Mouse (Mus musculus) myocyte (in vitro differentiated cells): Measurements from ENCODE around the gene Them7. TPM values are rescaled to one million over a fixed set of nuclear protein-coding genes. Genes with fewer than 3 reads are reported as not detected.

Experiments
- H3K27me3 ChIP-seq: one replicate; pipeline ENCODE4 v1.6.1; 2011; ENCODE audit not compliant: control insufficient read depth, insufficient read depth, insufficient read length
- H3K36me3 ChIP-seq: one replicate; pipeline ENCODE4 v1.6.1; 2011; ENCODE audit not compliant: control insufficient read depth, insufficient read depth
- H3K4me2 ChIP-seq: one replicate; pipeline ENCODE4 v1.6.1; 2011; ENCODE audit warnings: low read depth, control low read depth
- H3K4me3 ChIP-seq: one replicate; pipeline ENCODE4 v1.5.1; 2011; ENCODE audit warnings: mild to moderate bottlenecking, control low read depth, moderate library complexity
- H3K79me2 ChIP-seq: one replicate; pipeline ENCODE4 v1.6.1; 2011; ENCODE audit not compliant: control insufficient read depth, insufficient read depth
- H3ac ChIP-seq: one replicate; pipeline ENCODE4 v1.6.1; 2011; ENCODE audit not compliant: control insufficient read depth, insufficient read length
- CEBPB ChIP-seq: IDR thresholded peaks from 2 replicates; pipeline ENCODE4 v1.6.1; 2011; ENCODE audit warnings: mild to moderate bottlenecking, moderate library complexity; ENCODE audit not compliant: poor library complexity, insufficient read depth, severe bottlenecking
- E2F4 ChIP-seq: IDR thresholded peaks from one replicate; pipeline ENCODE4 v1.6.1; 2011; ENCODE audit warnings: mild to moderate bottlenecking, control low read depth, moderate library complexity; ENCODE audit not compliant: insufficient read depth
- MAX ChIP-seq: IDR thresholded peaks from one replicate; pipeline ENCODE4 v1.6.1; 2011; ENCODE audit warnings: low read depth, mild to moderate bottlenecking, control low read depth
- MYOD1 ChIP-seq, 3 experiments: IDR thresholded peaks; one replicate each; pipeline ENCODE4 v1.6.1; 2011; ENCODE audit warnings: control low read depth in 2 of 3, low read depth in 2 of 3, mild to moderate bottlenecking in 2 of 3, moderate library complexity in 1 of 3; ENCODE audit not compliant: insufficient read length in 2 of 3, control insufficient read depth in 1 of 3
- MYOG ChIP-seq, 3 experiments: IDR thresholded peaks; one replicate each; pipeline ENCODE4 v1.6.1; 2011; ENCODE audit warnings: control low read depth in 2 of 3, low read depth in 2 of 3, mild to moderate bottlenecking in 2 of 3; ENCODE audit not compliant: insufficient read length in 2 of 3, control insufficient read depth in 1 of 3, insufficient read depth in 1 of 3
- POLR2A ChIP-seq: IDR thresholded peaks from one replicate; pipeline ENCODE4 v1.6.1; 2011; ENCODE audit warnings: low read depth, mild to moderate bottlenecking, control low read depth, moderate library complexity; ENCODE audit not compliant: insufficient read length
- POLR2AphosphoS2 ChIP-seq: IDR thresholded peaks from one replicate; pipeline ENCODE4 v1.6.1; 2011; ENCODE audit warnings: low read depth, control low read depth; ENCODE audit not compliant: insufficient read length
- REST ChIP-seq: IDR thresholded peaks from one replicate; pipeline ENCODE4 v1.6.1; 2011; ENCODE audit warnings: mild to moderate bottlenecking, control low read depth, moderate library complexity; ENCODE audit not compliant: insufficient read depth, insufficient read length
- SRF ChIP-seq: IDR thresholded peaks from one replicate; pipeline ENCODE4 v1.6.1; 2011; ENCODE audit warnings: low read depth; ENCODE audit not compliant: control insufficient read depth, insufficient read length
- TCF12 ChIP-seq: IDR thresholded peaks from one replicate; pipeline ENCODE4 v1.6.1; 2011; ENCODE audit warnings: mild to moderate bottlenecking, control low read depth; ENCODE audit not compliant: poor library complexity, insufficient read depth, severe bottlenecking
- TCF3 ChIP-seq: IDR thresholded peaks from one replicate; pipeline ENCODE4 v1.6.1; 2011; ENCODE audit warnings: low read depth, control low read depth; ENCODE audit not compliant: insufficient read length
- USF1 ChIP-seq: IDR thresholded peaks from one replicate; pipeline ENCODE4 v1.6.1; 2011; ENCODE audit warnings: low read depth, mild to moderate bottlenecking, control low read depth, moderate library complexity
- polyA plus RNA-seq: library from polyadenylated mRNA; unstranded; fragments of >200 nt; fragmentation: generic; extraction: Trizol; gene quantifications from one replicate; pipeline ENCODE4 v1.2.1, GENCODE M21; 2012; ENCODE audit warnings: missing spikeins

The Them7 gene
- polyA plus RNA-seq, 1 experiment: not detected

DNA sequence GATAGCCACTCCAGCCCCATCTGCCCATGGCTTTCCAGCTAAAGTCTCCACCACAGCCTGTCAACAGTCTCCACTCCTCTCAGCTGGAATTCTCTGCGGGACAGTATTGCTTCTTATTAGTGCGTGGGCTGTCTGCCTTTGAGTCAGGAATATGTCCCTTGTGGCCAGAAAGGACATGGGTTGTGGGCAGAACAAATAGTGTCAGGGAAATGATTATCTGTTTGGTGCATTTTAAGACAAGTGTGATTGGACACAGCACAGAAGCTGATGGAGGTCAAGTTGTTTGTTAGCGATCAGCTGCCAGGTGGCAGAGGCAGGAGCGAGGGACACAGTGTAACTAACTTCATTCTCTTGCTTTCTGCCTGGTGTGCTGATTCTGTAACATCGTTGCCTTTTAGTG, 132.7 kb downstream of the Them7 start:
- Histone ChIP-seq H3K4me2 (no peak overlapping the region), H3ac (no peak overlapping the region), H3K36me3 (no peaks in the 10 kb centered on the region), H3K27me3 (no peaks in the 10 kb centered on the region), H3K4me3 (no peak overlapping the region), H3K79me2 (no peaks in the 10 kb centered on the region)
- no peak for TF ChIP-seq SRF
- TF ChIP-seq E2F4: no peak
- no peak for TF ChIP-seq POLR2AphosphoS2
- no peak for TF ChIP-seq USF1
- no peak for TF ChIP-seq REST
- no peak for TF ChIP-seq MYOG (IDR thresholded peaks at IDR 0.05; ENCODE audit: control insufficient read depth in 1 of 3, insufficient read depth in 1 of 3, insufficient read length in 2 of 3, low read depth in 2 of 3)
- no peak for TF ChIP-seq TCF12
- no peak for TF ChIP-seq MYOD1 (IDR thresholded peaks at IDR 0.05; ENCODE audit: control insufficient read depth in 1 of 3, insufficient read length in 2 of 3, low read depth in 2 of 3)
- no peak for TF ChIP-seq CEBPB
- no peak for TF ChIP-seq POLR2A
- no peak for TF ChIP-seq TCF3

DNA sequence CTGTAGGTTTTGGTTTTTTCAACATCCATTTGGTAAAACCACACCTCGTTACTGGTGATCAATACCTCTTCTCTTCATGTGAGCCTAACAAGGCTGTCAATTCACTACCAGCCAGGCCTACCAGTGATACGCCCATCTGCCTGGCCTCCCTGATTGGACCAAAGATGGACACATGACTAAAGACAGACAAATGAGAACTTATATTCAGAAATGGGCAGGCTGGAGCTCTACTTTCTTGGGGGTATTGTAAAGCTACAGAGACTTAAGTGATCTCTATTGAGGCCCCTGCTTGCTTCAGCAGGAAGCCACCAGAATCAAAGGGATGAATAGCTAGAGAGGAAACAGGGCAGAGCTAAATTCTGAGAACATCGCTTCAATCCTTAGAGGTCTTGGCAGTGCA, 133.9 kb downstream of the Them7 start:
- Histone ChIP-seq H3K4me3 (no peak overlapping the region), H3ac (no peak overlapping the region), H3K79me2 (no peaks in the 10 kb centered on the region), H3K4me2 (no peak overlapping the region), H3K36me3 (no peaks in the 10 kb centered on the region), H3K27me3 (no peaks in the 10 kb centered on the region)
- TF ChIP-seq TCF12: no peak
- TF ChIP-seq MYOD1 (IDR thresholded peaks at IDR 0.05; ENCODE audit: control insufficient read depth in 1 of 3, insufficient read length in 2 of 3, low read depth in 2 of 3): no peak
- no peak for TF ChIP-seq MYOG (IDR thresholded peaks at IDR 0.05; ENCODE audit: control insufficient read depth in 1 of 3, insufficient read depth in 1 of 3, insufficient read length in 2 of 3, low read depth in 2 of 3)
- TF ChIP-seq MAX: no peak
- no peak for TF ChIP-seq E2F4
- no peak for TF ChIP-seq TCF3
- no peak for TF ChIP-seq USF1
- no peak for TF ChIP-seq POLR2A
- no peak for TF ChIP-seq POLR2AphosphoS2
- TF ChIP-seq SRF: no peak
- no peak for TF ChIP-seq REST
- no peak for TF ChIP-seq CEBPB

DNA sequence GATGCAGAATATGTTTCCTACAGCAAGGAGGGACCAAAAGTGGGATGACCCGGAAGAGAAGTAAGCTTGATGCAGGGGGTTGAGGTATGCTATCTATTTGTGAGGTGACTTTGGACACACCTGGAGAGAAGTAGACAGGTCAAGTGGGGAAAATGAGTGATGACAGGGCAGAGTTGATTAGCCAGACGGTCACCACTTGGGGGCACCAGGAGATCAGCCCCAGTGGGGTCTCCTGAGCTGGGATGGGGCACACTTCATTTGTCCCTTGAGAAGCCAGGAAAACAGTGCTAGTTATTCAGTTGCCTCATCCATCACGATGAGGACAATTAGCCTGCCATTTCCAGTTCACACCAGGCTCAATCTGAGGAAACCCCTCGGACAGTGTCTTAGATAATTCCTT, 143.5 kb downstream of the Them7 start:
- no peaks in the 10 kb centered on the region for H3K36me3 ChIP-seq
- H3K4me3 ChIP-seq: no peak overlapping the region
- no peak for TF ChIP-seq CEBPB
- no peak for TF ChIP-seq MAX
- no peak for TF ChIP-seq POLR2AphosphoS2
- no peak for TF ChIP-seq TCF12
- no peak for TF ChIP-seq SRF
- TF ChIP-seq REST: no peak
- no peak for TF ChIP-seq E2F4
- no peak for TF ChIP-seq USF1
- no peak for TF ChIP-seq MYOD1 (IDR thresholded peaks at IDR 0.05; ENCODE audit: control insufficient read depth in 1 of 3, insufficient read length in 2 of 3, low read depth in 2 of 3)
- TF ChIP-seq TCF3: no peak
- TF ChIP-seq MYOG (IDR thresholded peaks at IDR 0.05; ENCODE audit: control insufficient read depth in 1 of 3, insufficient read depth in 1 of 3, insufficient read length in 2 of 3, low read depth in 2 of 3): no peak
- TF ChIP-seq POLR2A: no peak
- no peaks in the 10 kb centered on the region for H3K27me3 ChIP-seq
- no peaks in the 10 kb centered on the region for H3K79me2 ChIP-seq
- H3ac ChIP-seq: no peak overlapping the region
- H3K4me2 ChIP-seq: no peak overlapping the region

DNA sequence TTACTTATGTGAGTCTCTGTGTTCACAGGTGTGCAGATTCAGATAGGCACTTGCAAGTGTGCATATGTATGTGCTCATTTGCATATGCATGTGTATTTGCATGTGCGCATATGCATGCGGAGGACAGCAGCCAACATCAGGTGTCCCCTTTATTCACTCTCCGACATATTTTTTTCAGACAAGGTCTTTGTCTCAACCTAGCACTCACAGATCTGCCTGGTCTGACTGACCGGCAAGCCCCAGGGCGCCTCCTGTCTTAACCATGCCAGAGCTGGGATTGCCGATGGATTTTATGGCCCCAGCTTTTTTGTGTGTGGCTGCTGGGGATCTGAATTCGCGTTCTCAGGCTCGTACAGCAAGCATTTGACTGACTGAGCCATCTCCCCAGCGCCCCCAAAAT, 146.1 kb downstream of the Them7 start:
- H3K36me3 ChIP-seq: no peaks in the 10 kb centered on the region
- H3K27me3 ChIP-seq: no peaks in the 10 kb centered on the region
- no peak overlapping the region for H3ac ChIP-seq
- no peak overlapping the region for H3K4me3 ChIP-seq
- no peak overlapping the region for H3K4me2 ChIP-seq
- no peaks in the 10 kb centered on the region for H3K79me2 ChIP-seq
- TF ChIP-seq CEBPB: no peak
- TF ChIP-seq SRF: no peak
- TF ChIP-seq MAX: no peak
- no peak for TF ChIP-seq REST
- TF ChIP-seq TCF3: no peak
- no peak for TF ChIP-seq MYOD1 (IDR thresholded peaks at IDR 0.05; ENCODE audit: control insufficient read depth in 1 of 3, insufficient read length in 2 of 3, low read depth in 2 of 3)
- TF ChIP-seq E2F4: no peak
- TF ChIP-seq MYOG (IDR thresholded peaks at IDR 0.05; ENCODE audit: control insufficient read depth in 1 of 3, insufficient read depth in 1 of 3, insufficient read length in 2 of 3, low read depth in 2 of 3): no peak
- no peak for TF ChIP-seq POLR2A
- no peak for TF ChIP-seq TCF12
- TF ChIP-seq USF1: no peak
- no peak for TF ChIP-seq POLR2AphosphoS2
